Mouse (Mus musculus) lung, embryonic 14.5 days (tissue): Measurements from ENCODE around the gene Unc119. TPM values are rescaled to one million over a fixed set of nuclear protein-coding genes. Genes with fewer than 3 reads are reported as not detected.

Experiments
- ATAC-seq: fragments of 200-750 bp; cut with Nextera tagmentation; 2 replicates; pipeline ENCODE4 v1.8.0; 2017; ENCODE audit warnings: mild to moderate bottlenecking, moderate TSS enrichment, moderate library complexity; ENCODE audit not compliant: insufficient read depth
- DNase-seq: peaks from one replicate; pipeline ENCODE4 v3.0.0-alpha.2; 2015
- H3K27ac ChIP-seq: fragments of 300-500 bp; sonication (generic); 2 replicates; pipeline ENCODE4 v1.5.1; 2014; ENCODE audit warnings: low read depth, mild to moderate bottlenecking, moderate library complexity
- H3K27me3 ChIP-seq: fragments of 300-500 bp; sonication (generic); 2 replicates; pipeline ENCODE4 v1.6.1; 2014; ENCODE audit warnings: low read length, control low read depth; ENCODE audit not compliant: insufficient read depth
- H3K36me3 ChIP-seq: fragments of 300-500 bp; sonication (generic); 2 replicates; pipeline ENCODE4 v1.6.1; 2014; ENCODE audit warnings: control low read depth; ENCODE audit not compliant: insufficient read depth
- H3K4me1 ChIP-seq: fragments of 300-500 bp; sonication (generic); 2 replicates; pipeline ENCODE4 v1.6.1; 2014; ENCODE audit warnings: antibody characterized with exemption, control low read depth; ENCODE audit not compliant: insufficient read depth
- H3K4me2 ChIP-seq: fragments of 300-500 bp; sonication (generic); 2 replicates; pipeline ENCODE4 v1.6.1; 2014; ENCODE audit warnings: mild to moderate bottlenecking
- H3K4me3 ChIP-seq: fragments of 300-500 bp; sonication (generic); 2 replicates; pipeline ENCODE4 v1.5.1; 2014; ENCODE audit warnings: low read depth, low read length
- H3K9ac ChIP-seq: fragments of 300-500 bp; sonication (generic); 2 replicates; pipeline ENCODE4 v1.6.1; 2014
- H3K9me3 ChIP-seq: fragments of 300-500 bp; sonication (generic); 2 replicates; pipeline ENCODE4 v1.6.1; 2016; ENCODE audit warnings: low read depth, low read length, control low read depth
- CTCF ChIP-seq: IDR thresholded peaks from 2 replicates; pipeline ENCODE4 v1.5.1; 2016; ENCODE audit warnings: antibody characterized with exemption, low read depth
- WGBS: fragments of 180-500 bp; shearing (Covaris S2); extraction: QIAGEN DNeasy Blood & Tissue Kit; methylation state at CpG from one replicate; pipeline ENCODE4 v1.1.7; 2014; 5-methylcytosine and 5-hydroxymethylcytosine counted together
- polyA plus RNA-seq: library from polyadenylated mRNA; unstranded; fragments of >200 nt; fragmentation: Nextera tagmentation; extraction: Ambion mirVana; gene quantifications from 2 replicates; pipeline ENCODE4 v1.2.1, GENCODE M21; 2014

Gene Unc119
- polyA plus RNA-seq, 1 experiment from 2014 or later: 43.1 TPM

DNA sequence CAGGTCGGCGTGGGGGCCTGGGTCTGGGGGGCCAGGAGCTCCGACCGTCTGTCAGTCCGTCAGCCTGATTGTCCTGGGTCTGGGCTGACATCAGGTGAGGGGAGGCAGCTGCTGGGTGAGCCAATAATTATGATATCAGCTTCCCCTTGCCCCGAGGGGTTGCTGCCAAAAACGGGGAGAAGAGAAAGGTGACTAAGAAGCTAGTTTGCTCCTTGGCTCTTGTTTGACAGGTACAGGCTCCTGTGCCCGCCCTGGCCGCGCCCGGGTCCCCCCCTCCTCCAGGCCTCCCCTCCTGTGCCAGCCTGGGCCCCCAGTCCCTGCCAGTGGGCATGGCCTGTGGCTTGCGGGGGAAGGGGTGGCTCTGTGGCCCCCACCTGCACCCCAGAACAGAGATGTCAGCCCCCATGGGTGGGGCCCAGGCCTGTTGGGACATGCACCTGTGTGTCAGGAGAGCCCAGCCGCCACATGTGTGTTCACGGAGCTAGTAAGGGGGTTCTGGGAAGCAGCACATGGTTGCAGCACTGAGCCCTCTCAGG is 43.3 kb downstream of the Unc119 start, which contains the start of gene Foxn1:
Gene Foxn1, minus strand, starts transcription at position 51 of the 536 bp plus-strand sequence.
- no peak for ATAC-seq
- no peak within 1 kb of the TSS for H3K9ac ChIP-seq
- H3K9me3 ChIP-seq: no peaks in the 10 kb centered on the region
- H3K4me1 ChIP-seq: no peaks in the 10 kb centered on the region
- H3K27ac ChIP-seq: no peak within 1 kb of the TSS
- no peak for TF ChIP-seq CTCF
- no peaks in the 10 kb centered on the region for H3K36me3 ChIP-seq
- no peaks in the 10 kb centered on the region for H3K27me3 ChIP-seq
- WGBS: 79% methylated on average over 14 of the region's 14 CpGs
- no peak within 1 kb of the TSS for H3K4me2 ChIP-seq
- H3K4me3 ChIP-seq: no peak within 1 kb of the TSS
- no peak for DNase-seq

DNA sequence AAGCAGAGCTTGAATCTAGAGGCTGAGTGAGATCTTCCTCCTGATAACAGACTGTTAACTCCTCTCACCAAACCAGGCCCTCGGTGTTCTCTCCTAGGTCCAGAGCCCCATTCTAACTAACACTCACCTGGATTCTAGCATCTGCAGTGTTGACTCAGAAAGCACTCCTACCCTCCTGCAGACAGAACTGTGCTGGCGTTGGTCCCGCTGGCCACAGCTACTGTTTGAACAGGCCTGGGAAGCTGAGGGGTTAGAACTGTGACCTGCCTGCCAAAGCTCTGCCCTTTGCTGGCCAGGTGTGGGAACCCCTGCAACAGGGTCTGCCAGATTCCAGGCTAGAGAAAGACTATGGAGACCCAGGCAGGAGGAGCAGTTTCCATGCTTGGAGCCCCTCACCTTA is 49.4 kb downstream of the Unc119 start:
- H3K4me2 ChIP-seq: no peak overlapping the region
- H3K27ac ChIP-seq: no peak overlapping the region
- no peak overlapping the region for H3K4me3 ChIP-seq
- H3K9ac ChIP-seq: no peak overlapping the region
- 46% methylated on average over 3 of the region's 3 CpGs for WGBS
- ATAC-seq (no peak), DNase-seq (peak; percentile 18)
- H3K36me3 ChIP-seq: no peaks in the 10 kb centered on the region
- H3K27me3 ChIP-seq: no peaks in the 10 kb centered on the region
- no peaks in the 10 kb centered on the region for H3K9me3 ChIP-seq
- no peak for TF ChIP-seq CTCF
- no peaks in the 10 kb centered on the region for H3K4me1 ChIP-seq

DNA sequence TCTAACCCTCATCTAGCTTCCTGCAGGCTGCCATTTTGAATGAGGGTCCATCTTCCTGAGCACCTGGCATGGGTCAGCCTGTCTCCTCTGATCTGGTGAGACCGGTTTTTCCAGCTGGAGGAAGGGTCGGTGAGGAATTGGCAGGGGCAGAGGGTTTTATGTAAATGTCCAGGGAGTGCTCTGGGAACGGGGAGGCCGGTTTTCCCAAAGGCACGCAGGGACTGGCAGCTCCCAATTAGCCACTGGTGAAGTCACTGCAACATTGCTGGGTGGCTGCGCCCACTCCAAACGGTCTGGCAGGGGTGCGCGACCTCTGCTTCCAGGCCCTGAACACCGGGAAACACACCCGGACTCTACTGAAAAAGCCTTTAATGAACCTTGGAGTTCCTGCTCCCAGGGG is 53.7 kb downstream of the Unc119 start:
- peak; percentile 47 for DNase-seq
- no peak for TF ChIP-seq CTCF
- H3K9me3 ChIP-seq: no peaks in the 10 kb centered on the region
- WGBS: 32% methylated on average over 11 of the region's 11 CpGs
- no peaks in the 10 kb centered on the region for H3K36me3 ChIP-seq
- H3K27ac ChIP-seq: peak overlapping the region; percentile 47; the same call in 1 of the 2 replicates
- no peaks in the 10 kb centered on the region for H3K4me1 ChIP-seq
- H3K4me2 ChIP-seq: peak overlapping the region; percentile 53
- no peak overlapping the region for H3K9ac ChIP-seq
- H3K27me3 ChIP-seq: no peaks in the 10 kb centered on the region
- 0 out of 2 replicates have a peak, but pooled peaks have one; percentile 23 for ATAC-seq
- H3K4me3 ChIP-seq: no peak overlapping the region; the same call in 1 of the 2 replicates

DNA sequence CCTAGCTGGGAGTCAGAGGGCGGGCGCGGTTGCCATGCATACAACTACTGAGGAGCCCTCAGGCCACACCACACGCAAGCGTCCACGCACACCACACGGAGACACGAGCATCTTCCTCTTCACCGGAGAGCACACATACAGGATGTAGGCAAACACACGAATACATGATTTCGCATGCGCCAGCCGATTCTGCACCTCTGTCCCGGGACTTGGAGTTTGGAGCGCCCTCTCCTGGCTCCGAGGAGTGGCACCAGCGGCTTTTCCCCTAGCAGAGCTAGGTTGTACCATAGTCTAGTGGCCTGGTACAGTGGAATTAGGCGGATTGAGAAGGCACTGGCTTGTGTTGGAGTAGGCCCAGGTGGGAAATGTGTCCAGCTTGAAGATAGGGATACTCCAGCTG is 54.1 kb downstream of the Unc119 start:
- no peaks in the 10 kb centered on the region for H3K9me3 ChIP-seq
- 12% methylated on average over 18 of the region's 18 CpGs for WGBS
- H3K4me2 ChIP-seq: peak overlapping the region; percentile 53
- no peaks in the 10 kb centered on the region for H3K27me3 ChIP-seq
- peak overlapping the region; percentile 47; the same call in 1 of the 2 replicates for H3K27ac ChIP-seq
- ATAC-seq: 0 out of 2 replicates have a peak, but pooled peaks have one; percentile 41
- TF ChIP-seq CTCF: peak; percentile 83
- no peak overlapping the region for H3K9ac ChIP-seq
- H3K4me3 ChIP-seq: no peak overlapping the region; the same call in 1 of the 2 replicates
- H3K36me3 ChIP-seq: no peaks in the 10 kb centered on the region
- no peaks in the 10 kb centered on the region for H3K4me1 ChIP-seq
- DNase-seq: peak; percentile 89

DNA sequence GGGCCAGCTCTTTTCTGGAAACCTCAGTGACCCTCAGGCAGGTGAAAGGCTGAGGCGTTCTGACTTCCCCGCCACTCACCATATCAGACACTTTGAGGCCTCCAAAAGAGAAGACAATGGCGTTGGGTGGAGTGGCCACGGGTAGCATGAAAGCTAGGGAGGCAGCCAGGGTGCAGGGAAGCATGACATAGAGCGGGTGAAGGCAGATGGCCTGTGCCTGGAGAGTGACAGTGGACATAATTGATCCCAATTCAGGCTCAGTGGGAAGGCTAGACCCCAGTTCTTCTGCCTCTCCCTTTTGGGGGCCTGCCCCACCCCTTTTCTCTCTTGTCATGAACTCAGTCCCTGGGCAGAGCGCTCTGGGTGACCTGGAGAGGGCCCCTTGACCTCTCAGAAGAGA is 54.9 kb downstream of the Unc119 start:
- DNase-seq (no peak), ATAC-seq (no peak)
- Histone ChIP-seq H3K36me3 (no peaks in the 10 kb centered on the region), H3K9me3 (no peaks in the 10 kb centered on the region), H3K4me3 (no peak overlapping the region), H3K4me1 (no peaks in the 10 kb centered on the region), H3K27ac (no peak overlapping the region), H3K4me2 (no peak overlapping the region), H3K9ac (no peak overlapping the region), H3K27me3 (no peaks in the 10 kb centered on the region)
- TF ChIP-seq CTCF: no peak
- WGBS: 79% methylated on average over 6 of the region's 6 CpGs

Other genes with a start within 250 kb of the Unc119 start
- gene Fam222b, start 248.8 kb upstream of the Unc119 start, polyA plus RNA-seq: 17.8 and 17.9 TPM in 2 replicates
- 73.8 and 75.6 TPM in 2 replicates for gene Traf4, start 177.9 kb upstream of the Unc119 start, polyA plus RNA-seq
- 15.3 and 17.2 TPM in 2 replicates for gene Nek8, start 166.8 kb upstream of the Unc119 start, polyA plus RNA-seq
- 19.2 and 21.6 TPM in 2 replicates for gene Tlcd1, start 166.8 kb upstream of the Unc119 start, polyA plus RNA-seq
- 1,638 and 1,710 TPM in 2 replicates for gene Rpl23a, start 159.9 kb upstream of the Unc119 start, polyA plus RNA-seq
- 140 TPM in 2 replicates for gene Rab34, start 155.1 kb upstream of the Unc119 start, polyA plus RNA-seq
- 2.8 TPM in 2 replicates for gene Proca1, start 150.1 kb upstream of the Unc119 start, polyA plus RNA-seq
- 72.6 and 76.7 TPM in 2 replicates for gene Sdf2, start 97.7 kb upstream of the Unc119 start, polyA plus RNA-seq
- 25.8 and 27.9 TPM in 2 replicates for gene Supt6, start 97.5 kb upstream of the Unc119 start, polyA plus RNA-seq
- 71.2 and 76.8 TPM in 2 replicates for gene 2610507B11Rik, start 81.7 kb upstream of the Unc119 start, polyA plus RNA-seq
- 0.45 and 0.66 TPM in 2 replicates for gene BC030499, start 52.6 kb upstream of the Unc119 start, polyA plus RNA-seq
- gene Spag5, start 42.0 kb upstream of the Unc119 start, polyA plus RNA-seq: 54.2 and 59.8 TPM in 2 replicates
- 4.4 and 5.0 TPM in 2 replicates for gene Aldoc, start 20.5 kb upstream of the Unc119 start, polyA plus RNA-seq
- gene Pigs, start 15.1 kb upstream of the Unc119 start, polyA plus RNA-seq: 69.9 and 76.0 TPM in 2 replicates
- not detected in 2 replicates for gene Foxn1, start 43.1 kb downstream of the Unc119 start, polyA plus RNA-seq
- gene Slc13a2, start 78.7 kb downstream of the Unc119 start, polyA plus RNA-seq: not detected in 2 replicates
- gene Slc46a1, start 122.2 kb downstream of the Unc119 start, polyA plus RNA-seq: 13.5 and 14.3 TPM in 2 replicates
- 1.2 and 1.4 TPM in 2 replicates for gene Sarm1, start 154.3 kb downstream of the Unc119 start, polyA plus RNA-seq
- gene Vtn, start 155.6 kb downstream of the Unc119 start, polyA plus RNA-seq: 0.20 and 0.50 TPM in 2 replicates
- gene Sebox, start 160.0 kb downstream of the Unc119 start, polyA plus RNA-seq: not detected in 2 replicates
- gene Tmem199, start 168.7 kb downstream of the Unc119 start, polyA plus RNA-seq: 47.0 and 53.3 TPM in 2 replicates
- 148 and 153 TPM in 2 replicates for gene Poldip2, start 168.7 kb downstream of the Unc119 start, polyA plus RNA-seq
- 82.9 and 85.2 TPM in 2 replicates for gene Tnfaip1, start 192.8 kb downstream of the Unc119 start, polyA plus RNA-seq
- gene Ift20, start 192.9 kb downstream of the Unc119 start, polyA plus RNA-seq: 119 and 134 TPM in 2 replicates
- 102 and 108 TPM in 2 replicates for gene Tmem97, start 207.3 kb downstream of the Unc119 start, polyA plus RNA-seq